Mouse (Mus musculus): ENCODE measurements at regions not wholly inside any gene's neighbourhood (a gene's known extent, or its start where the extent isn't known, plus 50 kb on each side); places are given as distances from the start of the nearest gene placed in this dataset.

DNA sequence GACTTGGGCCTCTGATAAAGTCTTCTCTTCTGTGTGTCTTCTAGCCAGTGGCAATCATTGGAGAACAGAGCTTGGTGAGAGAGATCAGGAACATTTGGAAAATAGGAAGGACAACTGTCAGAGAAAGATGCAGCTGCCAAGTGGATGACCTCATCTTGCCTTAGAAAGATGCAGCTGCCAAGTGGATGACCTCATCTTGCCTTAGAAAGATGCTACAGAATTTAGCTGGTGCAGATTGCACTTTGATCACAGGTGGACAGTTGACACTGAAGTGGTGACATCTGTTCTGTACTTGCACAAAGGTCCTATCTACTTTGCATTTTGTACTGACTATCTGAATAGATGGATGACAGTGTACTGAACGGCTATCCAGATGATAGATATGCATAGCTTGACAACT, 163.1 kb downstream of the Ube2e3 start:
- TF ChIP-seq CTCF (IDR thresholded peaks at IDR 0.05; ENCODE audit: control insufficient read depth, insufficient read depth, insufficient read length): no peak
- no peak for TF ChIP-seq MYOG (IDR thresholded peaks at IDR 0.05; ENCODE audit: control insufficient read depth, extremely low read depth, insufficient read length)
- TF ChIP-seq MYOD1 (IDR thresholded peaks at IDR 0.05; ENCODE audit: control insufficient read depth, insufficient read length, low read depth): peak; percentile 81
- TF ChIP-seq MAX (IDR thresholded peaks at IDR 0.05): no peak
- TF ChIP-seq USF1 (IDR thresholded peaks at IDR 0.05; ENCODE audit: low read depth): no peak
- TF ChIP-seq CEBPB (IDR thresholded peaks at IDR 0.05; ENCODE audit: low read depth): no peak
- TF ChIP-seq FOSL1 (IDR thresholded peaks at IDR 0.05; ENCODE audit: insufficient read depth, low read length, poor library complexity, severe bottlenecking): no peak

All from C2C12 (cell line).